Mouse (Mus musculus) heart, postnatal 25 days (tissue): Measurements from ENCODE around the gene Paqr7. TPM values are rescaled to one million over a fixed set of nuclear protein-coding genes. Genes with fewer than 3 reads are reported as not detected.
A peak's percentile ranks its signal among the peaks of the same experiment; 100 is the strongest.

Experiments
- DNase-seq: peaks from one replicate; pipeline ENCODE4 v3.0.0; 2022; ENCODE audit warnings: low spot score
- intact Hi-C: fragments of 180-260 bp; cut with DNase I; formaldehyde crosslinking; loops from one replicate; pipeline ENCODE4 v1.15.1; 2025
- total RNA-seq, 2 experiments: library from RNA; stranded (reverse); gene quantifications; 2 replicates each; pipeline ENCODE4 v1.2.3; 2021

Gene Paqr7
- total RNA-seq: 10 to 100 TPM; 16.9 to 17.4 TPM

DNA sequence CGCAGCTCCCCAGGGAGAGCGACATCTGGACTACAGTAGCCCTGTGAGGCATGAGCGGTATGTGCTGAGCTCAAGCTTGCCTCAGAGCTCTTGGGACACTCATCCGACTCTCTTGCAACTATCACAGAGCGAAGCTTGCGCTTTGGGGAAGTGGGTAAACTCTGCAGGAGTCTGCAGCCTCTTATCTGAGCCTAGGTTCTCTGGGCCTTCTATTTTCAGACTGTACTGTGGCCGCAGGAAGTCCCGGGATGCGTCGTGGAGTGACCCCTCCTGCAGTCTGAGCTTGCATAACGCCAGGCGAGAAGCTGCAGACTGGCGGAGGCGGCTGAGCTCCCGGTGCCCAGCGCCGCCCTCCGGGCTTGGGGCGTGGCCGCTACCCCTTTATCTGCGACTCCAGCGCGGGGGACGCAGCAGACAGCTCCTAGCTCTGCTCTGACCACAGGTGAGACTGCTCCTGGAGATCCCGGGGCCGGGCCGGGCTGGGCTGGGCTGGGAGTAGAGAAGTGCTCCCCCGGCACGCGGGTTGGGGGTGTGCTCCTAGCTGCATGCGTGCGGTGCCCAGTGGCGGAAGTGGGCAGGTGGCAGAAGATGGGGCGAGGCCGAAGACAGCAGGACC is at the start of gene Paqr7:
Gene Paqr7 (plus strand): TSS at position 103 of the 616 bp plus-strand sequence.
- DNase-seq: peak; percentile 73
- intact Hi-C loops: no loop called here

- no peak for DNase-seq
- intact Hi-C loops: no loop called here
Observed at GRCm38 (mm10) chr4:134447966-134448365, 48.5 kb upstream of the Paqr7 start.

- intact Hi-C loops: no loop called here
- no peak for DNase-seq
Observed at GRCm38 (mm10) chr4:134449595-134450391, 46.7 kb upstream of the Paqr7 start.

- intact Hi-C loops: no loop called here
Observed at GRCm38 (mm10) chr4:134450392-134451195, 45.9 kb upstream of the Paqr7 start.

GRCm38 (mm10) chr4:134451484-134451883 is 45.0 kb upstream of the Paqr7 start:
- no peak for DNase-seq
- intact Hi-C loops: no loop called here

More at GRCm38 (mm10) chr4:134450392-134451195, 45.9 kb upstream of the Paqr7 start:
- peak; percentile 16 for DNase-seq

DNA sequence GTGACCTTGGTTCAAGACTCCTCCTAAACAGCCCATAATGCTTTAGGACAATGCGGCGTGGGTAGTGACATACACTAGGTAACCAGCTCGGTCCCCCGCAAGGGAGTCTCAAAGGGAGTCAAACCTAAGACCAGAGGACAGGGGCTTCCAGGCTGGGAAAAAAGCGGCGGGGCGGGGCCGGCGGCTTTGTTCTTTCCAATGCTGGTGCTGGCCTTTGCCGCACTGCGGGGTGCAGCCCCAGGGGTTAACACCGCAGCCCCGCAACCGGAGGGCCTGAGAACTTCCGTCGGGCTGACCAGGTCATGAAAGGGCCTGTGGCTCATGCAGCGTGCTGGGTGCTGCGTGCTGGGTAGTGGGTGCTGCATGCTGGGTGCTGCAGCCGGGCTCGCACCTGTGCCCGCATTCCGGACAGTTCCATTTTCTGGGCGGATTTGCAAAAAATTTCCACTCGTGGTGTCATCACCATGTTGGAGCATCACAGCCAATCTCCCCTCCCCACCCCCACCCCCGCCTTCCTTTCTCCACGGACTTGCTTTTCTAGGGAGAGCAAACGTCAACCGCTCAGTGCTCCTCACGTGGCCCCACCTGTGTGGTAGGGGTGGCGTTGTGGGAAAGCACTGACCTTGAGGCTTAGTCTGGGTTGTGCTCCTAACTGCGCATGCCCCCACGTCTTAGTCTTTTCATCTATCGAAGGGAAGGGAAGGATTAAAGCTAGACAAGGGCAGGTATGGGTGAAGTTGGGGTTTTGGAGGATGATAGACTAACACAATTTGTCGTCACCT is 42.7 kb upstream of the Paqr7 start:
- no peak for DNase-seq
- intact Hi-C loops: no loop called here

- intact Hi-C loops: no loop called here
- no peak for DNase-seq
Observed at GRCm38 (mm10) chr4:134455310-134455709, 41.2 kb upstream of the Paqr7 start.

DNA sequence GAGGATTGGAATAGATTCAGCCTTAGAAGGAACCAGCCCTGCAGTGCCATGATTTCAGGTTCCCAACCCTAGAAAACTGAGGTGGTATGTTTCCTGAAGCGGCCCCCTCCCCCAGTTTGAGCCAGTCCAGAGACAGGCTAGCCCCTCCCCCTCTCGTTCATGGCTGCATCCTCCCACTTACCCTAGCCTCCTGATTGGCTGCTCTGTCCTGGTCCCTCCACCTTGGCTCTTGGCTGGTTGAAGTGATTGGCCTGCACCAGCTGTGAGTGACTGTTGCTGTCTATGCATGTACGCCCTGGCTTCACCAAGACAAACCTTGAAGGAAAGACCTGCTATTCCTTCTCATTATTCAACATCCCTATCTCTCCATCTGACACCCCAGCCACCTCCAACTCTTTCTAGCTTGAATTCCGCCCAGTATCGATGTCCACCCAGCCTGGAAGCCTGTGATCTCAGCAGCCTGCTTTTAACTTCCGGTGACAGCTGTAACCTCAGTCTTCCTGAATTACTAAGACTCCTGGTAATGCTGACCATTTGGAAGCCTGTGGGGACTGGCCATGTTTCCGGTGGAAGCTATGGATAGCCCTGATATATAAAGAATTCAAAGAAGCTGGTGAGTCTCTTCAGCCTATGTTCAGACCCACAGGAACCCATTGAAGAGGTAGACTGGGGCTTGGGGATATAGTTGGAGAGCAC is 39.2 kb upstream of the Paqr7 start:
- no peak for DNase-seq
- intact Hi-C loops: no loop called here

GRCm38 (mm10) chr4:134458856-134459255 is 37.6 kb upstream of the Paqr7 start:
- intact Hi-C loops: no loop called here
- DNase-seq: no peak

DNA sequence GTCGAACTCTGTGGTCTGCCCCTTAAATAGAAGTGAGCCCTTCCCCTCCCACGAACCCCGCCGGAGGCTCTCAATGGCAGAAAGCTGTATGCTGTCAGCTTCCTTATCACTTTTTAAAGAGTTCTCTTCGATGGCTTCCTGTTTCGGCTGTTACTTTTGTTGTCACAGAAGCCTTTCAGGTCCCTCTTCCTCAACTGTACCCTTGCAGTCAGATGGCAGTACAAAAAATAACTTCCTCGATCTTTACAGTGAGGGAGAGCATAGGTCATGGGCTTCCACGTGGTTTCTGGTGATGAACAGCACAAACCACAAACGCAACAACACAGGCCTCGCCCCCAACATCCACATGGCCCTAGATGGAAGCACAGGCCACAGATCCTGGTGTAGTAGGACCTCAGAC is 36.2 kb upstream of the Paqr7 start:
- intact Hi-C loops: no loop called here
- no peak for DNase-seq

DNA sequence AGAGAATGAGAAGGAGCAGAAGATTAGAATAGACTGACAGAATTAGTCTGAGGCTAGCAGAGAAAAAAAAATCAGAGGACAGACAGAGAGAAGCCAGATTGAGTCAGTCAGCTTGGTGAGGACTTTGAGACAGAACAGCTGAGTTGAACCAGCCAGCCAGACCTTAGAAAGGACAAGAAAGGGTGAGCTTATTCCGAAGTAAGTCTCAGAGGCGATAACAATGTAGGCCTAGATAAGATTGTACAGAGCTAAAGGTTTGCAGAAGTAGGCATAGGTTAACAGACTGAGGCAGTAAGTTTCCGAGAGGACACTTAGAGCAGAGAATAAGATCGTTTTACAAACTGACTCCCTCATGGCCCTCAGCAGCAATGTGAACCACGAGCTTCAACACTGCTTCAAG is 35.2 kb upstream of the Paqr7 start:
- DNase-seq: no peak
- intact Hi-C loops: no loop called here

- intact Hi-C loops: no loop called here
Observed at GRCm38 (mm10) chr4:134465789-134466188, 30.7 kb upstream of the Paqr7 start.

GRCm38 (mm10) chr4:134466381-134467262 is 29.9 kb upstream of the Paqr7 start:
- intact Hi-C loops: no loop called here
- DNase-seq: no peak

More at GRCm38 (mm10) chr4:134465789-134466188, 30.7 kb upstream of the Paqr7 start:
- DNase-seq: no peak

- DNase-seq: peak; percentile 11
- intact Hi-C loops: loop anchor here (2.0 kb wide), 1 partner anchor 71 kb away; the partner anchor contains the start of gene Pafah2
Observed at GRCm38 (mm10) chr4:134467435-134468214, 28.9 kb upstream of the Paqr7 start.

DNA sequence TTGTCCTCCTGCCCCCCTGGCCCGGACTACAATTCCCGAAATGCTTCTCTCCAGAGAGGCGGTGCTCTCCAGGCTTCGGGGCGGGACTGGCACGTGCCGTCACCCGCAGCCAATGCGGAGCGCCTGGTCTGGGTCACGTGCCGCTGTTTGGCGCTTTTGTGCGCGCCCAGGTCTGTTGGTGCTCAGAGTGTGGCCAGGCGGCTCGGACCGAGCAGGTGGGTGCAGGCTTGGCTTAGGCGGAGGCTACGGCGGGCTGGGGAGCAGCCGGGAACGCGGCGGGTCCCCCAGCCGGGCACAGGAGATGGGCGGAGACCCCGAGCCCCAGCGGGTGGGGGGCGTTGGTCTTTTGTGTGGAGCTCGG is 28.3 kb upstream of the Paqr7 start, which contains the start of gene Stmn1:
Gene Stmn1 (plus strand): TSS at position 106 of the 361 bp plus-strand sequence.
- intact Hi-C loops: loop anchor here (2.0 kb wide), 1 partner anchor 71 kb away; the partner anchor contains the start of gene Pafah2

DNA sequence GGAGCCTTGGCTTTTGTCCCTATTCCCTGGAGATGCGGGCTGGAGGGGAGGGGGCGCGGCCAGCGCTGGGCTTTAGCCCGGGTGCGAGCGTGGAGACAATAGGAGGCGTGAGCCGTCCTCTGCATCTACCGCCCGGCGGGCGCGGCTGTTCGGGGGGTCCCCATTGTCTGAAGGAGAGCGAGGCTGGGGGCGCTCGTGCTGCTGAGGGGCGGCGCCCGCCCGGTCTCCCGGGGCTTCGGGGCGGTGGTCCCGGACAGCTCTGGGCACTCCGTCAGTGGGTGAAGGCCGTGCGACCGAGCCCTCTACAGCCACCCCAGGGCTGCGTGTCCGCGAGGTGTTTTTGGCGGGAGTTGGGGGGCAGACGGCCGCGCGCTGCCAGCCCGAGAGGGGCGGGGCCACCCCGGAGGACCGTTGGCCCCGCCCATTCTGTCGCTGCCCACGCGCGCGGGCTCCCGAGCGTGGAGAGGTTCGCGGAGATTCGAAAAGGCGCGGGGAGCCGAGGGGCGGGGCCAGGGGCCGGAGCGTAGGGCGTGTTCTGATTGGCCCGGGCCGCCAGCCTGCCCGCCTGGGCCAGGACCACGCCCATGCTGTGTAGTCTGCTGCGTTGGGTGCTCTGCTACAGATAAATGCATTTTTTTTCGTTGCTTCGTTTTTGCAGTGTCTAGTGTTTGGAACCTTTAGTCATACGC is 27.8 kb upstream of the Paqr7 start:
- DNase-seq: peak; percentile 83
- intact Hi-C loops: loop anchor here (2.0 kb wide), 1 partner anchor 72 kb away; the partner anchor contains the start of gene Pafah2

More for the DNA sequence above, 28.3 kb upstream of the Paqr7 start, which contains the start of gene Stmn1:
- DNase-seq: peak; percentile 89
